Mouse (Mus musculus) megakaryocyte, embryonic 14.5 days (primary cell): ENCODE measurements around the gene Gm21954. TPM values are rescaled to one million over a fixed set of nuclear protein-coding genes. Genes with fewer than 3 reads are reported as not detected.

Experiments used
- H3K27me3 ChIP-seq: replicated peaks from 2 replicates; pipeline ENCODE3; 2012; ENCODE audit warnings: inconsistent platforms
- H3K36me3 ChIP-seq: replicated peaks from 2 replicates; pipeline ENCODE3; 2012; ENCODE audit warnings: low read length, inconsistent platforms, mixed read lengths
- H3K4me1 ChIP-seq: 2 replicates; pipeline ENCODE4 v1.6.1; 2012; ENCODE audit warnings: inconsistent platforms
- H3K4me3 ChIP-seq: replicated peaks from 2 replicates; pipeline ENCODE3; 2012; ENCODE audit warnings: moderate library complexity, mild to moderate bottlenecking, inconsistent platforms
- H3K9me3 ChIP-seq: 2 replicates; pipeline ENCODE4 v1.6.1; 2012; ENCODE audit warnings: inconsistent platforms
- FLI1 ChIP-seq: IDR thresholded peaks from 2 replicates; pipeline ENCODE4 v1.6.1; 2012; ENCODE audit warnings: low read length, inconsistent platforms, mixed read lengths
- GATA1 ChIP-seq: IDR thresholded peaks from 3 replicates; pipeline ENCODE4 v1.6.1; 2012; ENCODE audit warnings: mixed read lengths, low read length, inconsistent platforms, borderline replicate concordance
- polyA plus RNA-seq: library from polyadenylated mRNA; stranded (reverse); fragments of >175 nt; gene quantifications from 2 replicates; pipeline ENCODE4 v1.2.3, GENCODE M21; 2012; ENCODE audit warnings: low replicate concordance; ENCODE audit not compliant: insufficient read depth

The Gm21954 gene
- polyA plus RNA-seq, 1 experiment = not detected

DNA sequence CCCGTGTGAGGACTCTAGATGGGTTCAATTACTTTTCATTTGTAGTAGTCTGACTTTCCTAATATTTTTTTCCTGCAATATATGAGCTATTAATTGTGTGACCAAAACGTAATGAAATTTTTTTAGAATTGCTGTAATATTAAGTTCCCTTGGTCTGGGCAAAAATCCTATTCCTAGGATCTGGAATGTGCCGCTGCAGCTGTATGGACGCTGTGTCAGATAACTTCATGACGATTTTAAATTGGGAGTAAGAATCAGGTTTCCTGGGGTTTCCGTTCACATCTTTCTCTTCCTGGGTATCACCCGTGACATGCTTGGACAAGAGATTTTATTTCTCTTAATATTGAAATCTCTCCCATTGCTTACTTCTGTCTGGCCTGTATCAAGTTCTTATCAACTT lies 23.2 kb upstream of the Gm21954 start:
- TF ChIP-seq GATA1 = no peak
- no peak for TF ChIP-seq FLI1
- Histone ChIP-seq H3K27me3 (no peaks in the 10 kb centered on the region), H3K9me3 (no peaks in the 10 kb centered on the region)

DNA sequence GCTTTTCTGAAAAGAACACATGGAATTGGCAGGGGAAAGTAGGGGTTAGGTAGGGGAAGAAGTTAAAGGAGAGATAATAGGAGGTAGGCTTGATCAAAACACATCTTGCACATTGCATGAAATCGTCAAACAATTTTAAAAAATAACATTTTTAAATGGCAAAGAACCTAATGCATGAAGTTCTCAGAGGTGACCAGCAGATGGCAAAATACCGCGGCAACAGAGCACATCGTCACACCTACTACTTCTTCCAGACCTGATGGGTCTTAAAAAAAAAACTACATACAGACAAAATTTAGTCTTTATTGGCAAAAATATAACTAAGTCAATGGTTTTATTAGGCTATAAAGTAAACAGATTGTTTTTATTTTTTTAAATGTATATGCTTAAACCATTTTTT lies 22.3 kb upstream of the Gm21954 start:
- TF ChIP-seq GATA1 = no peak
- TF ChIP-seq FLI1 = no peak
- Histone ChIP-seq H3K36me3 (no peaks in the 10 kb centered on the region), H3K4me1 (no peaks in the 10 kb centered on the region), H3K4me3 (no peak overlapping the region), H3K27me3 (no peaks in the 10 kb centered on the region), H3K9me3 (no peaks in the 10 kb centered on the region)

More for the DNA sequence above, 23.2 kb upstream of the Gm21954 start:
- H3K36me3 ChIP-seq = no peaks in the 10 kb centered on the region
- no peaks in the 10 kb centered on the region for H3K4me1 ChIP-seq
- H3K4me3 ChIP-seq = no peak overlapping the region

DNA sequence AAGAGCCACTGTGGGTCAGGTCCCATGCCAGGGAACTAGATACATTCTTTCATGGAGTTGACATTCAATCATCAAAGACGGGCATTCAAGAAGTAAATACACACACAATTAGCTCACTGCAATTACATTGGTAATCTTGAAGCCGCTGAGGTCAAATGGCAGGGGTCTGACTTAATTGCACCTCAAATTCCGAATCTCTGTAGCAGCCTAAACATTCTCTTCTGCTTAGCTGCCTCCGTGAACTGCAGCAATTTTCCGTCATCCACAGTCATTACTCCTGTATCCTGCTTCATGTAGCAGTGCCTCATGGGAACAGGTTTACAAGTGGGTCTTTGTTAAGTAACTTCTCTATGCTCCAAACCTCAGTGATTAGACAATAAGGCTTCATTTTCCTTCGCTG lies 20.0 kb upstream of the Gm21954 start:
- H3K4me1 ChIP-seq = no peaks in the 10 kb centered on the region
- H3K9me3 ChIP-seq = no peaks in the 10 kb centered on the region
- no peaks in the 10 kb centered on the region for H3K36me3 ChIP-seq
- no peak for TF ChIP-seq GATA1
- TF ChIP-seq FLI1 = no peak
- H3K27me3 ChIP-seq = no peaks in the 10 kb centered on the region
- H3K4me3 ChIP-seq = no peak overlapping the region

DNA sequence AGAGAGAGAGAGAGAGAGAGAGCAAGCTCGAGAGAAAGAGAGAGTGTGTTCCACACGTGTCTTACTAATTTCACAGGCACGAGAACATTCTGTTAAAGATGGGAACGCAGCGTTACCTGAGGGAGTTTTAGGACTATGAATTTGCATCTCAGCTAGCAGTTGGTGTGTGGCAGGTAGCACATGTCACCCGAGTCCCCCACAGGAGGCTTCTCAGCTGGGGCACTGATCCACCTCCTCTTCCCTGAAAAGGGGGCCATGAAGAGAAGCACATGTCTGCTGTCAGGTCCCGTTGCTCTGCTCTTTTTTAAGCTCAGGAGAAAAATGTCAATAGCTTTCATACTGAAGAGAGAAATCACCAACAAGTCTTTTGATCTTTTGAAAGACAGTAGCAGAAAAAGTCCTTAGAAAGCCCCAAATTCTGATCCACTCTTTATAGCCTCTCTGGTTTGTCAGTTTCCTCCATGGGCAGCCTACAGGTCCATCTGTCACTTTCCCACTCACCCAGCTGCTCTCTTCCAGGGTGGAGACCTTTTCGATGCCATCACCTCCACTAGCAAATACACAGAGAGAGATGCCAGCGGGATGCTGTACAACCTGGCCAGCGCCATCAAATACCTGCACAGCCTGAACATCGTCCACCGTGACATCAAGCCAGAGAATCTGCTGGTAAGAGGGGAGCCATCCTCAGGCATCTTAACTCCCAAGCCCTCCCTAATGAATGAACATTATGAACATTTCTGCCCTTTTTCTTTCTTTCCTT lies 17.4 kb upstream of the Gm21954 start:
- no peaks in the 10 kb centered on the region for H3K4me1 ChIP-seq
- no peaks in the 10 kb centered on the region for H3K27me3 ChIP-seq
- TF ChIP-seq FLI1 (no peak), GATA1 (no peak)
- no peak overlapping the region for H3K4me3 ChIP-seq
- H3K36me3 ChIP-seq = no peaks in the 10 kb centered on the region
- no peaks in the 10 kb centered on the region for H3K9me3 ChIP-seq

DNA sequence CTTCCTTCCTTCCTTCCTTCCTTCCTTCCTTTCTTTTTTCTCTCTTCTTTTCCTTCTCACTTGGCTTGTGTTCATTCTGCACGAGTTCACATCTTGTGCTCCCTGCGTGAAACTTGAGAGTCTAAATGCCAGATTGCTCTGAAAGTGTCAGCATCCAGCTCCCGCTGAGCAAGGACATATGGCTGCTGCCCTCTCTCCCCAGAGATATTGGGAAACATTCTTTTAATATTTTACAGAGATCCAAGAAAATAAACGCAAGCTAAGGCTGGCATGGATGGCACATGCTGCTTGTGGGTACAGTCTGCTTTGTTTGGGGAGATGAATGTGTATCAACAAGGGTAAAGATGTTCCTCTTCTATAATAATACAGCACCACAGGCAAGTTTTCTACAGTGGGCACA lies 11.3 kb upstream of the Gm21954 start:
- Histone ChIP-seq H3K27me3 (no peaks in the 10 kb centered on the region), H3K4me1 (no peaks in the 10 kb centered on the region), H3K36me3 (no peaks in the 10 kb centered on the region), H3K4me3 (no peak overlapping the region), H3K9me3 (no peaks in the 10 kb centered on the region)
- TF ChIP-seq FLI1 (no peak), GATA1 (no peak)

DNA sequence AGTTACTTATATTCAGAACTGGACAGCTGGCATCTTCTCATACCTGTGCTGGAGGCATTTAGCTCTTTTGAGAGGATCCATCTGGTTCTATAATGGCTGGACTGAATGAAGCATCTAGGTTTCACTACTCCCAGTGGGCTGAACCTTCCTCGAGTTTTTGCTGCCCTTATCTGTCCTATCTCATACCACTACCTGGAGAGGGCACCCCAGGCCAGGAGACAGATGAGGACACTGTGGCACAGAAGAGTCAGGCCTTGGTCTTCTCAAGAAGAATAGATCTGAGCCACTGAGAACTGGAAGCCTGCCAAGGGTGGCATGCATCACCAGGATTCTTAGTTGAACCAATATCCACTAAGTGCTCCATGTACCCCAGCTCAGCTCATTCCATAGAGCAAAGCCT lies 9.1 kb upstream of the Gm21954 start:
- Histone ChIP-seq H3K9me3 (no peaks in the 10 kb centered on the region), H3K27me3 (no peaks in the 10 kb centered on the region), H3K4me1 (no peaks in the 10 kb centered on the region), H3K4me3 (no peak overlapping the region), H3K36me3 (no peaks in the 10 kb centered on the region)
- no peak for TF ChIP-seq FLI1

DNA sequence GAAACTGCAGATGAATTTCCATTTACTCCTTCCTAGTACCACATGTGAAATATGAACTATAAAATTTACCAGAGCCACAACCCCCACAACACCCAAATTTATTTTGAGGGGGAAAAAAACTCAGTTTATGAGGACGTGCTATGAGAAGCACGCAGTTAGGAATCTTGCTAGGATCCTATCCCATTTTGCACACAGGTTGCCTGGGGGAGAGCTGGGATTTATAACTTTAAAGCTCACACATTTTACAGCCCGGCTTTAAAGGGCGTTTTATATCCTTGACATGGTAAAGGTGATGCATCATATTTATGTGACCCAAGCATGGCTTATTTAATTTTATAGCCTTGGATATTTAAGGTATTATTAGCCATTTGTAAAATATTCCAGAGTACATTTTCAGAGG lies 7.3 kb upstream of the Gm21954 start:
- Histone ChIP-seq H3K4me3 (no peak overlapping the region), H3K36me3 (no peaks in the 10 kb centered on the region), H3K4me1 (no peaks in the 10 kb centered on the region), H3K27me3 (no peaks in the 10 kb centered on the region), H3K9me3 (no peaks in the 10 kb centered on the region)
- TF ChIP-seq FLI1 (no peak), GATA1 (no peak)

DNA sequence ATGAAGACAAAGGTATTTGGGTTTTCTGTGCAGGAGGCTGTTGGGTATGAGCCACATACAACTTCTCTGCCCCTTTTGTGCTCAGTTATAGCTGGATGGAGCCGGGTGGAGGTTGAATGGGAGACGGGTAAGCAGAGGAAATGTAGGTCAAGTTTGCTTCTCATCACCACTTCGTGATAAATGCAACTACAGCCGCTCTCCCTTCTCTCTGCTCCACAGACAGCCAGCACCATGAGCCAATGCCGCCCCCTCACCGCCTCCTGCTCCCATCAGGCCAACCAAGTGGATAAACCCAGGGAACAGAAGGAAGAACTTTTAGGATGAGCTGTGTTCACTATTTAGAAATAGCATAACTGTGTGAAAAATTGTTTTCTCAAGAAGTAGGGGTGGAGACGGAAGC lies 4.7 kb upstream of the Gm21954 start:
- no peak for TF ChIP-seq GATA1
- TF ChIP-seq FLI1 = no peak
- Histone ChIP-seq H3K36me3 (no peaks in the 10 kb centered on the region), H3K9me3 (0 out of 2 replicates have a peak, but pooled peaks cover 2% of the 10 kb centered on the region)

DNA sequence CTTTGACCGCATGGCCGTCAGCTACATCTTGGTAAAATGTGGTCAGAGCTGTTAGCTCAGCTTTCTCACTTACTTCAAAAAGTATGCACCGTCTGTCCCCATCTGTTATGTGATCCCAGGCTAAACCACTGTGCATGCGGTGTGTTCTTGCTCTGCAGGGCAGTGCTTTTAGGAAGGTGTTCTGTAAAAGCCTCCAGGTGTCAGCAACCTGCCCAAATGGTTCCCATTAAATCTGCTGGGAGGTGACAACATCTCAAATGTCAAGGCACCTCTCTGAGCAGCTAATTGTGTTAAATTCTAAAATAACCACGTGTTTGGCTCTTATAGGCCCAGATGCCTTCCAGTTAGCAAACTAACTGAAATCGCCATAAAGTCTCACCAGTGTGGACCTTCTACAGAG lies 1.1 kb upstream of the Gm21954 start:
- Histone ChIP-seq H3K36me3 (no peaks in the 10 kb centered on the region), H3K9me3 (0 out of 2 replicates have a peak, but pooled peaks cover 2% of the 10 kb centered on the region), H3K4me1 (no peaks in the 10 kb centered on the region), H3K4me3 (no peak overlapping the region), H3K27me3 (no peaks in the 10 kb centered on the region)
- no peak for TF ChIP-seq FLI1
- no peak for TF ChIP-seq GATA1

More for the DNA sequence above, 4.7 kb upstream of the Gm21954 start:
- Histone ChIP-seq H3K4me1 (no peaks in the 10 kb centered on the region), H3K4me3 (no peak overlapping the region), H3K27me3 (no peaks in the 10 kb centered on the region)

DNA sequence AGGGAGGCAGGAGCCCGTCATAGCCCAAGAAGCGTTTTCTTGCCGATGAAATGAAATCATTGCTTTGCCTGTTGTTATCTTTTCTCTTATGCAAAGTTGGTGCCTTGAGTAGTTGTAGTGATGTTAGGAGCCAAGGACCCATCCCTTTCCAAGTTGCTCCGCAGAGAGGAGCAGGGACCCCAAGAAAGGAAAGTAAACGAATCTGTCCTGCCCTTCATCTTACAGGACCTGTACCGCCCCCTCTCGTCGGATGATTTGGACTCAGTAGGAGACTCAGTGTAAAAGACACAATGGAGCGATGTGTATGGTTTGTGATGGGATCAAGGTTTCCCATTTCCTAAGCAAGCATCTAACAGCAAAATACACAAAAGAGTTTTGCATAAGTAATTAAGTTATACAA lies 5.7 kb downstream of the Gm21954 start:
- H3K27me3 ChIP-seq = peaks cover 6% of the 10 kb centered on the region
- no peaks in the 10 kb centered on the region for H3K9me3 ChIP-seq
- H3K4me1 ChIP-seq = peaks cover 3% of the 10 kb centered on the region; the same call in 1 of the 2 replicates
- TF ChIP-seq GATA1 = no peak
- TF ChIP-seq FLI1 = no peak
- no peaks in the 10 kb centered on the region for H3K36me3 ChIP-seq
- no peak overlapping the region for H3K4me3 ChIP-seq
